Mouse (Mus musculus): ENCODE data around the gene Aqr. TPM values are rescaled to one million over a fixed set of nuclear protein-coding genes. Genes with fewer than 3 reads are reported as not detected.
"Not testable (repeated sequence)": the region's sequence is repeated elsewhere in the genome, so short reads cannot be mapped to it uniquely, and the experiment has no call there.

Gene Aqr
- total RNA-seq (2022): 10 to 100 TPM; 34.1 to 43.1 (median 42.8) TPM

- DNase-seq: not testable (repeated sequence)
These were observed at the start of gene Aqr for GRCm38 (mm10) chr2:114186924-114187323. TSS of gene Aqr (minus strand) at chr2:114187024.

GRCm38 (mm10) chr2:114236566-114236965, 49.7 kb upstream of the Aqr start:
- DNase-seq: no peak

GRCm38 (mm10) chr2:114235584-114235983, 48.8 kb upstream of the Aqr start:
- no peak for DNase-seq

- DNase-seq: no peak
These were observed 44.4 kb upstream of the Aqr start for GRCm38 (mm10) chr2:114231248-114231647.

GRCm38 (mm10) chr2:114228672-114229071, 41.8 kb upstream of the Aqr start:
- no peak for DNase-seq

- DNase-seq: no peak
These were observed 18.2 kb upstream of the Aqr start for GRCm38 (mm10) chr2:114205036-114205435.

- no peak for DNase-seq
These were observed 14.8 kb upstream of the Aqr start for GRCm38 (mm10) chr2:114201574-114201973.

- DNase-seq: peak; percentile 67
These were observed 14.2 kb upstream of the Aqr start, which contains the start of gene Zfp770 for GRCm38 (mm10) chr2:114200932-114201559. TSS of gene Zfp770 (minus strand) at chr2:114201469.

- no peak for DNase-seq
These were observed 9.6 kb upstream of the Aqr start for GRCm38 (mm10) chr2:114196421-114196820.

GRCm38 (mm10) chr2:114177802-114178733, 8.8 kb downstream of the Aqr start:
- DNase-seq: no peak

- peak; percentile 78 for DNase-seq
These were observed 12.0 kb downstream of the Aqr start for GRCm38 (mm10) chr2:114174651-114175484.

GRCm38 (mm10) chr2:114173248-114173647, 13.6 kb downstream of the Aqr start:
- DNase-seq: no peak

- no peak for DNase-seq
These were observed 19.0 kb downstream of the Aqr start for GRCm38 (mm10) chr2:114167837-114168236.

GRCm38 (mm10) chr2:114161978-114162377, 24.8 kb downstream of the Aqr start:
- DNase-seq: no peak

- DNase-seq: no peak
These were observed 29.5 kb downstream of the Aqr start for GRCm38 (mm10) chr2:114157345-114157744.

GRCm38 (mm10) chr2:114156639-114157038, 30.2 kb downstream of the Aqr start:
- no peak for DNase-seq

- no peak for DNase-seq
These were observed 33.6 kb downstream of the Aqr start for GRCm38 (mm10) chr2:114153247-114153646.

GRCm38 (mm10) chr2:114146864-114147458, 39.9 kb downstream of the Aqr start:
- DNase-seq: no peak

GRCm38 (mm10) chr2:114145315-114145801, 41.5 kb downstream of the Aqr start:
- DNase-seq: no peak

GRCm38 (mm10) chr2:114144915-114145314, 41.9 kb downstream of the Aqr start:
- no peak for DNase-seq

- no peak for DNase-seq
These were observed 43.0 kb downstream of the Aqr start for GRCm38 (mm10) chr2:114143842-114144241.

- no peak for DNase-seq
These were observed 50.1 kb downstream of the Aqr start for GRCm38 (mm10) chr2:114136755-114137154.

Measured in adrenal gland, adult 8-10 months (tissue).